Mouse (Mus musculus) small intestine, adult 2 months (tissue): ENCODE data around the gene Rnf167. TPM values are rescaled to one million over a fixed set of nuclear protein-coding genes. Genes with fewer than 3 reads are reported as not detected.

Experiments used
- H3K27ac ChIP-seq: fragments of 200-500 bp; 2 replicates; pipeline ENCODE4 v1.5.1; 2012; ENCODE audit warnings: low read depth, low read length, control low read depth, inconsistent platforms; ENCODE audit not compliant: insufficient read depth
- H3K27me3 ChIP-seq: fragments of 200-500 bp; 2 replicates; pipeline ENCODE4 v1.6.1; 2012; ENCODE audit warnings: mild to moderate bottlenecking, moderate library complexity, low read length, inconsistent platforms; ENCODE audit not compliant: control insufficient read depth, insufficient read depth
- H3K36me3 ChIP-seq: fragments of 200-500 bp; 2 replicates; pipeline ENCODE4 v1.6.1; 2012; ENCODE audit warnings: mild to moderate bottlenecking, low read length, control low read depth, inconsistent platforms; ENCODE audit not compliant: control insufficient read depth, insufficient read depth
- H3K4me1 ChIP-seq: fragments of 200-500 bp; 2 replicates; pipeline ENCODE4 v1.6.1; 2012; ENCODE audit warnings: low read length, inconsistent platforms, mixed read lengths; ENCODE audit not compliant: control insufficient read depth, insufficient read depth, insufficient read length
- H3K4me3 ChIP-seq: fragments of 200-500 bp; 2 replicates; pipeline ENCODE4 v1.5.1; 2012; ENCODE audit warnings: low read depth, mild to moderate bottlenecking, control low read depth, inconsistent platforms, low read length, moderate library complexity
- CTCF ChIP-seq: fragments of 200-500 bp; IDR thresholded peaks from 2 replicates; pipeline ENCODE4 v1.5.1; 2012; ENCODE audit warnings: low read depth, mild to moderate bottlenecking, control low read depth, inconsistent platforms, low read length, moderate library complexity, mixed read lengths; ENCODE audit not compliant: insufficient replicate concordance, insufficient read length; ENCODE audit errors: extremely low read depth
- POLR2A ChIP-seq: fragments of 200-500 bp; IDR thresholded peaks from 2 replicates; pipeline ENCODE4 v1.6.1; 2012; ENCODE audit warnings: low read depth, mild to moderate bottlenecking, control low read depth, inconsistent platforms, low read length, moderate library complexity
- WGBS: fragments of 180-500 bp; shearing (Covaris S2); methylation state at CpG from one replicate; pipeline ENCODE4 v1.1.7; 2018; 5-methylcytosine and 5-hydroxymethylcytosine counted together
- polyA plus RNA-seq: library from polyadenylated mRNA; depleted of rRNA; stranded (reverse); fragments of >200 nt; gene quantifications from 2 replicates; pipeline ENCODE4 v1.2.3, GENCODE M21; 2012; rRNA removed

The Rnf167 gene
- polyA plus RNA-seq, 1 experiment = 114 TPM

GRCm38 (mm10) chr11:70699722-70700556 lies 52.9 kb downstream of the Rnf167 start, which contains the start of the genes Inca1 and Kif1c:
Gene Inca1, minus strand, starts transcription at chr11:70700155.
Gene Kif1c, plus strand, starts transcription at chr11:70700548.
- Histone ChIP-seq H3K27ac (peak within 1 kb of the TSS; percentile 99), H3K4me1 (peaks cover 12% of the 10 kb centered on the region), H3K36me3 (peaks cover 23% of the 10 kb centered on the region), H3K4me3 (peak within 1 kb of the TSS; percentile 80), H3K27me3 (no peaks in the 10 kb centered on the region)
- peak; percentile 71 for TF ChIP-seq POLR2A
- no peak for TF ChIP-seq CTCF
- WGBS = 2% methylated on average over 69 of the region's 69 CpGs

- Histone ChIP-seq H3K36me3 (peaks cover 29% of the 10 kb centered on the region), H3K27me3 (no peaks in the 10 kb centered on the region), H3K4me1 (peaks cover 12% of the 10 kb centered on the region), H3K4me3 (peak overlapping the region; percentile 80), H3K27ac (peak overlapping the region; percentile 99)
- under 1% methylated on average over 34 of the region's 34 CpGs for WGBS
- TF ChIP-seq CTCF (no peak), POLR2A (peak; percentile 31; the same call in 1 of the 2 replicates)
Observed at GRCm38 (mm10) chr11:70700613-70701012, 53.6 kb downstream of the Rnf167 start.

Other genes with a start within 250 kb of the Rnf167 start
- gene Pelp1, start 237.2 kb upstream of the Rnf167 start, polyA plus RNA-seq = 7.5 and 12.2 TPM in 2 replicates
- gene Arrb2, start 214.6 kb upstream of the Rnf167 start, polyA plus RNA-seq = 15.3 and 23.2 TPM in 2 replicates
- 16.4 and 24.1 TPM in 2 replicates for gene Med11, start 195.3 kb upstream of the Rnf167 start, polyA plus RNA-seq
- 2.5 and 7.1 TPM in 2 replicates for gene Zmynd15, start 187.8 kb upstream of the Rnf167 start, polyA plus RNA-seq
- gene Cxcl16, start 187.3 kb upstream of the Rnf167 start, polyA plus RNA-seq = 28.1 and 48.0 TPM in 2 replicates
- gene Tm4sf5, start 142.0 kb upstream of the Rnf167 start, polyA plus RNA-seq = 331 and 587 TPM in 2 replicates
- not detected in 2 replicates for gene Vmo1, start 132.6 kb upstream of the Rnf167 start, polyA plus RNA-seq
- 4.3 and 8.4 TPM in 2 replicates for gene Gltpd2, start 128.0 kb upstream of the Rnf167 start, polyA plus RNA-seq
- 146 and 264 TPM in 2 replicates for gene Psmb6, start 121.9 kb upstream of the Rnf167 start, polyA plus RNA-seq
- not detected in 2 replicates for gene Gm40193, start 114.3 kb upstream of the Rnf167 start, polyA plus RNA-seq
- gene Pld2, start 107.2 kb upstream of the Rnf167 start, polyA plus RNA-seq = 11.0 and 24.9 TPM in 2 replicates
- gene Mink1, start 84.4 kb upstream of the Rnf167 start, polyA plus RNA-seq = 43.6 and 82.0 TPM in 2 replicates
- not detected in 2 replicates for gene 4930544D05Rik, start 31.4 kb upstream of the Rnf167 start, polyA plus RNA-seq
- 0.06 TPM in 1 of 2 replicates, not detected in the other for gene Chrne, start 28.0 kb upstream of the Rnf167 start, polyA plus RNA-seq
- 0.04 and 0.22 TPM in 2 replicates for gene Gp1ba, start 8.1 kb upstream of the Rnf167 start, polyA plus RNA-seq
- 109 and 147 TPM in 2 replicates for gene Slc25a11, start 244 bp downstream of the Rnf167 start, polyA plus RNA-seq
- gene Pfn1, start 7.4 kb downstream of the Rnf167 start, polyA plus RNA-seq = 2,319 and 5,668 TPM in 2 replicates
- gene Eno3, start 10.0 kb downstream of the Rnf167 start, polyA plus RNA-seq = 3.3 and 12.7 TPM in 2 replicates
- 21.0 and 36.6 TPM in 2 replicates for gene Spag7, start 22.2 kb downstream of the Rnf167 start, polyA plus RNA-seq
- gene Camta2, start 40.9 kb downstream of the Rnf167 start, polyA plus RNA-seq = 27.7 and 66.7 TPM in 2 replicates
- gene Inca1, start 52.9 kb downstream of the Rnf167 start, polyA plus RNA-seq = 0.38 and 0.79 TPM in 2 replicates
- 33.9 and 87.1 TPM in 2 replicates for gene Kif1c, start 53.3 kb downstream of the Rnf167 start, polyA plus RNA-seq
- gene Zfp3, start 117.0 kb downstream of the Rnf167 start, polyA plus RNA-seq = 0.61 and 0.72 TPM in 2 replicates
- 0.70 and 0.94 TPM in 2 replicates for gene Scimp, start 165.4 kb downstream of the Rnf167 start, polyA plus RNA-seq
- gene Rabep1, start 197.5 kb downstream of the Rnf167 start, polyA plus RNA-seq = 1.1 and 1.7 TPM in 2 replicates